Mouse (Mus musculus) small intestine, adult 2 months (tissue): ENCODE data around the gene Meis1.

ENCODE experiments used
- CTCF ChIP-seq: fragments of 200-500 bp; IDR thresholded peaks from 2 replicates; pipeline ENCODE4 v1.5.1; 2012; ENCODE audit warnings: low read depth, mild to moderate bottlenecking, control low read depth, inconsistent platforms, low read length, moderate library complexity, mixed read lengths; ENCODE audit not compliant: insufficient replicate concordance, insufficient read length; ENCODE audit errors: extremely low read depth
- POLR2A ChIP-seq: fragments of 200-500 bp; IDR thresholded peaks from 2 replicates; pipeline ENCODE4 v1.6.1; 2012; ENCODE audit warnings: low read depth, mild to moderate bottlenecking, control low read depth, inconsistent platforms, low read length, moderate library complexity

- TF ChIP-seq CTCF (no peak), POLR2A (no peak)
These were observed 47.2 kb downstream of the Meis1 start for GRCm38 (mm10) chr11:18971551-18971950.
